Comparison of ENCODE assay signal across 8 mouse cellular contexts in the genomic region with DNA sequence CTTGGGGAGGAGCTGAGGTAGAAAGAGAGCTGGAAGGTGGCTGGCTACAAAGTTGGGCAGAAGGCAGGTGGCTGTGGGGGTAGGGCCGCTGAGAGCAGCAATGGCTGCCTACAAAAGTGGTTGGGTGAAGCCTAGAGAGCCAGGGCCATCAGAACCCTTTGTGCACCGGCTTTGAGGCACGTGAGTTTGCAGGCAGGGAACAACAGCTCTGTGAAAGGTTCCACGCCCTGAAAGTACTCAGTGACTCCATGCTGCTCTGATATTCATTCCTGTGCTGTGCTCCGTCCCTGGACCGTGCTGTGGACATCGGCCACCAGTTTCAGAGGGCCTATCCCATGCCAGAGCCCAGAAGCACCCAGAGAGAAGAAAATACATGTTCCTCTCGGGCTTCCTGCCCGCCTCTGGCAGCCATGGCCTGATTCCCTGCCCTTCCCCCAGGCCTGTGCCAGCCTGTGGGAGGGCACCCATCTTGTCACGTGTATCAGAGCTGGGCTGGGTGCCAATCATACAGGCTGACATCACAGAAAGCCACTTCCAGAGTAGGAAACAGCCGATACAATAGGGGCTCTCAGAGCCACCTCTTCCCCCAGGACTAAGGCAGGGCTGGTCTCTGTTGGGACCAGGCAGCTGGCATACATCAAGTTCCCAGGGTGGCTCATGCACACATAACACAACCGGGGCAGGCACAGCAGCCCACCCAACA.
DNase-seq lines count a peak whose midpoint lies in the region; ATAC-seq lines count a peak whose summit lies in the region.

No protein-coding gene starts in this region.

- H3K27me3 ChIP-seq in midbrain, embryonic 12.5 days, result peaks cover 37% of the 10 kb centered on the region

- H3K9me3 ChIP-seq in midbrain, embryonic 12.5 days, result no peaks in the 10 kb centered on the region

- peak; percentile 34 to 52; a peak in 2 of 4 replicates for ATAC-seq in hematopoietic stem cell, adult 5-6 weeks (replicated peaks in 1 of 2; ENCODE audit: insufficient read depth in 1 of 2, low FRiP score in 2 of 2, low TSS enrichment in 1 of 2, low read depth in 1 of 2, poor library complexity in 2 of 2, severe bottlenecking in 2 of 2)
- 0 out of 2 replicates have a peak, but pooled peaks have one; percentile 23 for ATAC-seq in midbrain, embryonic 12.5 days (ENCODE audit: low FRiP score, low read depth)

- no peak overlapping the region for H3K27ac ChIP-seq in midbrain, embryonic 12.5 days (replicated peaks)

- WGBS in midbrain, embryonic 12.5 days, result 77% methylated on average over 12 of the region's 12 CpGs

- no peak overlapping the region for H3K4me3 ChIP-seq in midbrain, embryonic 12.5 days

- peaks cover 20% of the 10 kb centered on the region for H3K4me1 ChIP-seq in midbrain, embryonic 12.5 days

- H3K4me2 ChIP-seq in midbrain, embryonic 12.5 days (replicated peaks), result no peak overlapping the region

- DNase-seq in 3T3-L1 (ENCODE audit: low read depth, low spot score), result peak; percentile 12
- peak; percentile 78 to 81 for DNase-seq in adrenal gland, postnatal 36 days
- DNase-seq in frontal cortex, adult 2 months (ENCODE audit: extremely low spot score in 1 of 2, low spot score in 1 of 2), result peak; percentile 79 to 91
- DNase-seq in layer of hippocampus, adult 9-11 months, result peak; percentile 97
- peak; percentile 86 for DNase-seq in telencephalon, adult 2 months (ENCODE audit: low read depth, low spot score)
- no peak for DNase-seq in thymus, postnatal 25 days

- H3K9ac ChIP-seq in midbrain, embryonic 12.5 days (replicated peaks), result no peak overlapping the region

- H3K36me3 ChIP-seq in midbrain, embryonic 12.5 days, result no peaks in the 10 kb centered on the region
